ENCODE assay signal across 25 mouse cellular contexts in the genomic region with DNA sequence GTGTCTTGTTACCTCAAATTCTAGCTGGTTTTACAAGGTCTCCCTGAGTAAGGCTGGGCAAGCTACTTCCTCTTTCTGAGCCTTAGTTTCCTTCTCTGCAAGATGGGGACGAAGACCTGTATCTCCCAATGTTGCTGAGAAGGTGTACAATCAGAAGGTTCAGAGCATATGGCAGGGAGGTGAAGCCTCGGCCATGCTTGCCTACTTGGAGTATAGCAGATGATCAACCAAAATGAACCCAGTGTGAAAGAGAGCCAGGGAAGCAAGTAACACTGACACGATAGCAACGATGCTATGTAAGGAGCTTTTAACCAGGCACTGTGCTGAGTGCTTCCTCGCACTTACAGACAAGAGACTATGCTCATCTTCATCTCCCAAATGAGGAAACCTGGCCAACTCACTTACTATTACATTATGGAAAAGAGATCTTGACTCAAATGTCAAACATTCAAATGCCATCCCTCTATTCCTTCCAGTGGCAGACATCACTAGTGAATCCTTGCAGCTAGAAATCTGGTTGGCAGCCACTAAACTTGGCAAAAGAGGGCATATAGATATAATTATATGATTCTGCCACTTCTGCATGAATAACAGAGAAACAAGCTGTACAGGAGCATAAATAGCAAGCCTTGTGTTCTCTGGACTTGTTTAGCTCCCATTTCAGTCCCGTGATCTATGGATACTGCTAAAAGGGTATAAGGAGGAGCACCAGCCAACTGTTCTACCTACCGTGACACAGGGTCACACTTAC. TPM values are rescaled to one million over a fixed set of nuclear protein-coding genes. Genes with fewer than 3 reads are reported as not detected.
DNase-seq lines count a peak whose midpoint lies in the region; ATAC-seq and TF ChIP-seq lines count a peak whose summit lies in the region.
"Had no signal": no experiment of that assay in that cellular context is flagged by ENCODE, and none has a peak within 500 bp of the region (broad histone marks: within the 10 kb centered on the region; RNA-seq: fewer than 3 reads in every experiment).

No protein-coding gene starts in this region.

- H3K4me2 ChIP-seq in heart, embryonic 11.5 days, result no peak overlapping the region
- H3K4me2 ChIP-seq in midbrain, embryonic 15.5 days, result no peak overlapping the region
- H3K4me2 ChIP-seq: forebrain, embryonic 13.5 days; heart, embryonic 13.5 days; hindbrain, embryonic 12.5 days; hindbrain, embryonic 15.5 days had no signal

- H3K9me3 ChIP-seq in heart, embryonic 11.5 days (replicated peaks; ENCODE audit: control insufficient read depth, low read length), result no peaks in the 10 kb centered on the region
- H3K9me3 ChIP-seq in midbrain, embryonic 15.5 days, result no peaks in the 10 kb centered on the region
- H3K9me3 ChIP-seq: forebrain, embryonic 10.5 days; forebrain, embryonic 13.5 days; heart, embryonic 13.5 days; hindbrain, embryonic 12.5 days; hindbrain, embryonic 15.5 days had no signal

- H3K36me3 ChIP-seq in heart, embryonic 11.5 days (ENCODE audit: control insufficient read depth, insufficient read depth, low read length), result peaks cover 40% of the 10 kb centered on the region
- H3K36me3 ChIP-seq in midbrain, embryonic 15.5 days (replicated peaks), result peaks cover 67% of the 10 kb centered on the region

- no peak overlapping the region for H3K27ac ChIP-seq in heart, embryonic 11.5 days (ENCODE audit: low read depth, low read length)
- peak overlapping the region; percentile 76 for H3K27ac ChIP-seq in left cerebral cortex, adult 2 months
- H3K27ac ChIP-seq in midbrain, embryonic 15.5 days, result no peak overlapping the region
- H3K27ac ChIP-seq: forebrain, embryonic 10.5 days; forebrain, embryonic 13.5 days; heart, embryonic 13.5 days; hindbrain, embryonic 12.5 days; hindbrain, embryonic 15.5 days had no signal

- H3K9ac ChIP-seq in heart, embryonic 11.5 days (ENCODE audit: low read depth, low read length), result no peak overlapping the region
- no peak overlapping the region for H3K9ac ChIP-seq in midbrain, embryonic 15.5 days
- H3K9ac ChIP-seq: forebrain, embryonic 13.5 days; forebrain, postnatal 0 days; heart, embryonic 13.5 days; hindbrain, embryonic 12.5 days; hindbrain, embryonic 15.5 days had no signal

- 94% methylated on average over 7 of the region's 7 CpGs for WGBS in heart, embryonic 11.5 days (ENCODE audit: insufficient replicate concordance)
- WGBS in midbrain, embryonic 15.5 days, result 97% methylated on average over 7 of the region's 7 CpGs

- no peak for ATAC-seq in heart, embryonic 11.5 days (replicated peaks; ENCODE audit: insufficient number of reproducible peaks, low FRiP score, low TSS enrichment)
- no peak for ATAC-seq in midbrain, embryonic 15.5 days (replicated peaks)
- ATAC-seq: activated CD4-positive, CD25-positive, alpha-beta regulatory T cell, adult 4 months; CD4-positive, CD25-positive, alpha-beta regulatory T cell, adult 4 months; forebrain, embryonic 13.5 days; forebrain, postnatal 0 days; intestine, postnatal 0 days had no signal

- no peaks in the 10 kb centered on the region for H3K27me3 ChIP-seq in heart, embryonic 11.5 days (ENCODE audit: control insufficient read depth, insufficient read depth, low read length)
- H3K27me3 ChIP-seq in midbrain, embryonic 15.5 days (replicated peaks), result no peaks in the 10 kb centered on the region
- H3K27me3 ChIP-seq: forebrain, embryonic 13.5 days; heart, embryonic 13.5 days; hindbrain, embryonic 12.5 days; hindbrain, embryonic 15.5 days had no signal

- intact Hi-C loops in left cerebral cortex, adult 2 months (cut with DNase I), result no loop called here
- intact Hi-C loops in left cerebral cortex, postnatal 4 days (cut with DNase I), result no loop called here

- no peak overlapping the region for H3K4me3 ChIP-seq in heart, embryonic 11.5 days (ENCODE audit: low read depth, low read length)
- H3K4me3 ChIP-seq in left cerebral cortex, adult 2 months, result no peak overlapping the region
- H3K4me3 ChIP-seq in midbrain, embryonic 15.5 days, result no peak overlapping the region
- H3K4me3 ChIP-seq: forebrain, embryonic 10.5 days; forebrain, embryonic 13.5 days; heart, embryonic 13.5 days; hindbrain, embryonic 12.5 days; hindbrain, embryonic 15.5 days had no signal

- peak; percentile 74 for DNase-seq in heart, adult 11 months
- no peak for DNase-seq in left cerebral cortex, adult 2 months (ENCODE audit: extremely low spot score in 1 of 2, low spot score in 2 of 2)
- DNase-seq in left cerebral cortex, postnatal 4 days, result no peak
- DNase-seq in brain, adult 2 months (ENCODE audit: low read depth, low spot score), result peak; percentile 56
- DNase-seq in telencephalon, adult 2 months (ENCODE audit: low read depth, low spot score), result peak; percentile 32
- DNase-seq: adrenal gland, adult 8-10 months; adrenal gland, postnatal 25 days; cerebellum, adult 8-10 months; cerebellum, postnatal 10 days; cerebellum, postnatal 36 days; forebrain, postnatal 0 days; gastrocnemius, postnatal 10 days; gastrocnemius, postnatal 36 days; heart, postnatal 14 days had no signal

- H3K4me1 ChIP-seq in heart, embryonic 11.5 days (ENCODE audit: control insufficient read depth, insufficient read depth, low read length), result peaks cover 8% of the 10 kb centered on the region
- H3K4me1 ChIP-seq in midbrain, embryonic 15.5 days, result peaks cover 27% of the 10 kb centered on the region

- TF ChIP-seq CTCF in left cerebral cortex, adult 2 months (IDR thresholded peaks at IDR 0.05), result no peak

RNA-seq across cellular contexts. Expression of a gene that starts 8.0 kb away (rescaled TPM):
- polyA plus RNA-seq in heart, embryonic 11.5 days (2014; fragmentation: Nextera tagmentation; extraction: Ambion mirVana), result 59.0 and 63.8 TPM in 2 replicates
- total RNA-seq in left cerebral cortex, adult 2 months (2021), result 100 to 1,000 TPM; 230 to 236 TPM
- total RNA-seq in left cerebral cortex, postnatal 4 days (2021), result 100 to 1,000 TPM in 1 of 2 experiments, 10 to 100 TPM in 1; 98.5 to 109 TPM
- polyA plus RNA-seq in midbrain, embryonic 15.5 days (2015; fragmentation: Nextera tagmentation; extraction: Ambion mirVana), result 182 and 187 TPM in 2 replicates

RNA-seq across cellular contexts. Expression of a gene that starts 30.9 kb away (rescaled TPM):
- 16.2 and 17.6 TPM in 2 replicates for polyA plus RNA-seq in heart, embryonic 11.5 days (2014; fragmentation: Nextera tagmentation; extraction: Ambion mirVana)
- total RNA-seq in left cerebral cortex, adult 2 months (2021), result 10 to 100 TPM; 45.9 to 48.4 TPM
- 100 to 1,000 TPM; 114 to 122 TPM for total RNA-seq in left cerebral cortex, postnatal 4 days (2021)
- 46.7 and 47.8 TPM in 2 replicates for polyA plus RNA-seq in midbrain, embryonic 15.5 days (2015; fragmentation: Nextera tagmentation; extraction: Ambion mirVana)

RNA-seq across cellular contexts. Expression of a gene that starts 37.3 kb away (rescaled TPM):
- 44.2 and 44.3 TPM in 2 replicates for polyA plus RNA-seq in heart, embryonic 11.5 days (2014; fragmentation: Nextera tagmentation; extraction: Ambion mirVana)
- 100 to 1,000 TPM in 1 of 2 experiments, 10 to 100 TPM in 1; 99.6 to 110 TPM for total RNA-seq in left cerebral cortex, adult 2 months (2021)
- total RNA-seq in left cerebral cortex, postnatal 4 days (2021), result 100 to 1,000 TPM; 111 to 123 TPM
- polyA plus RNA-seq in midbrain, embryonic 15.5 days (2015; fragmentation: Nextera tagmentation; extraction: Ambion mirVana), result 108 and 114 TPM in 2 replicates

RNA-seq across cellular contexts. Expression of a gene that starts 45.0 kb away (rescaled TPM):
- 0.94 and 1.3 TPM in 2 replicates for polyA plus RNA-seq in heart, embryonic 11.5 days (2014; fragmentation: Nextera tagmentation; extraction: Ambion mirVana)
- total RNA-seq in left cerebral cortex, adult 2 months (2021), result 1 to 10 TPM; 3.8 to 5.2 TPM
- total RNA-seq in left cerebral cortex, postnatal 4 days (2021), result 1 to 10 TPM; 1.5 to 1.9 TPM
- polyA plus RNA-seq in midbrain, embryonic 15.5 days (2015; fragmentation: Nextera tagmentation; extraction: Ambion mirVana), result 0.54 and 0.74 TPM in 2 replicates
- polyA plus RNA-seq: C2C12 had no signal

Comparison
In these comparisons a context has a peak if more than half of its experiments do, and no peak if none do; other contexts are left out.
1. DNase-seq: peak in heart, adult 11 months (single experiment), brain, adult 2 months (single experiment) and telencephalon, adult 2 months (single experiment); none in left cerebral cortex, adult 2 months (0 of 2) and left cerebral cortex, postnatal 4 days (single experiment).